In the genomic region with DNA sequence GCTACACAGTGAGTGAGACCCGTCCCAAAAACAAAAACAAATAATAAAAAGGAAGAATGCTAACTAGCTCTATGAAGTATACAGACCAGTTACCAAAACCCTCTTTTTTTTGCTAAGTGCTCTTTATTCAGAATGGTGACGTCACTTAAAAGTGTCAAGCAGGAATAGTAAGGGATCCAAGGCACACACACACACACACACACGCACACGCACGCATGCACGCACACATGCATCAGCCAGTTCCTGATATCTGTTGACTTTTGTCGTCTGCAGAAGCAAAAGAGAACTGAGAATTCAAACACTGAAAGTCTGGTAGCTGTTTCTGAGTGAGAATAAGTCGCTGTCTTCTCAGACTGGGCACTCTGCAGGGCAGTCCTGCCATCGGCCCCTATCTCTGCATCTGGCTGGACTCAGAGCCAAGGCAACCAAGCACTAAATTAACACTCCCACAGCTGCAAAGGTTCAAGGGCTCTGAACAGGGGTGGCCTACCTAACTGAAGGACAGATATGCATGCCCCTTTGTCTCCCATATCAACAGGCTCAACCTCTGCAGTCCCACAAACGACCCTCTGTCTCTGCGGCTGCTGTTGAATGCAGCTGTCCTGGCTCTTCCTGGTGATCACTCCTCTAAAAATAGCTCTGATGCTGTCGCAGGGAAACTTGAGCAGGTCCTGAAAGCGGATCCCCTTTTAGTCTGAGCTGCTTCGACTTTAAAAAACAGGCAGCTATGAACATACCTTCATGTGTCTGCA, we compare ENCODE assay signal across 8 mouse cellular contexts.
DNase-seq lines count a peak whose midpoint lies in the region; ATAC-seq lines count a peak whose summit lies in the region.

No protein-coding gene starts in this region.

- 36% methylated on average over 14 of the region's 14 CpGs for WGBS in heart, embryonic 11.5 days (ENCODE audit: insufficient replicate concordance)
- 53% methylated on average over 14 of the region's 14 CpGs for WGBS in midbrain, embryonic 13.5 days

- no peak for ATAC-seq in heart, embryonic 11.5 days (replicated peaks; ENCODE audit: insufficient number of reproducible peaks, low FRiP score, low TSS enrichment)
- no peak for ATAC-seq in midbrain, embryonic 13.5 days

- DNase-seq in layer of hippocampus, adult 9-11 months: peak; percentile 32
- DNase-seq in layer of hippocampus, adult 9-10 months (ENCODE audit: low spot score): no peak
- peak; percentile 37 for DNase-seq in embryo, embryonic 11.5 days (ENCODE audit: low read depth, low spot score)
- no peak for DNase-seq in frontal cortex, adult 2 months (ENCODE audit: extremely low spot score in 1 of 2, low spot score in 1 of 2)
- DNase-seq in right cerebral cortex, postnatal 14 days: no peak
- DNase-seq in left cerebral cortex, adult 18-20 months (ENCODE audit: low spot score in 2 of 2): no peak

- H3K4me3 ChIP-seq in heart, embryonic 11.5 days (ENCODE audit: low read depth, low read length): no peak overlapping the region
- no peak overlapping the region for H3K4me3 ChIP-seq in midbrain, embryonic 13.5 days (replicated peaks)

- peaks cover 36% of the 10 kb centered on the region for H3K4me1 ChIP-seq in heart, embryonic 11.5 days (ENCODE audit: control insufficient read depth, insufficient read depth, low read length)
- H3K4me1 ChIP-seq in midbrain, embryonic 13.5 days (replicated peaks): peaks cover 84% of the 10 kb centered on the region

- no peaks in the 10 kb centered on the region for H3K27me3 ChIP-seq in heart, embryonic 11.5 days (ENCODE audit: control insufficient read depth, insufficient read depth, low read length)
- no peaks in the 10 kb centered on the region for H3K27me3 ChIP-seq in midbrain, embryonic 13.5 days

- H3K27ac ChIP-seq in heart, embryonic 11.5 days (ENCODE audit: low read depth, low read length): peak overlapping the region; percentile 93
- H3K27ac ChIP-seq in midbrain, embryonic 13.5 days: peak overlapping the region; percentile 57

- peak overlapping the region; percentile 56 for H3K4me2 ChIP-seq in heart, embryonic 11.5 days
- no peak overlapping the region for H3K4me2 ChIP-seq in midbrain, embryonic 13.5 days (replicated peaks)

- no peaks in the 10 kb centered on the region for H3K9me3 ChIP-seq in heart, embryonic 11.5 days (replicated peaks; ENCODE audit: control insufficient read depth, low read length)
- no peaks in the 10 kb centered on the region for H3K9me3 ChIP-seq in midbrain, embryonic 13.5 days

- peak overlapping the region; percentile 56 for H3K9ac ChIP-seq in heart, embryonic 11.5 days (ENCODE audit: low read depth, low read length)
- no peak overlapping the region for H3K9ac ChIP-seq in midbrain, embryonic 13.5 days (replicated peaks)

- no peaks in the 10 kb centered on the region for H3K36me3 ChIP-seq in heart, embryonic 11.5 days (ENCODE audit: control insufficient read depth, insufficient read depth, low read length)
- H3K36me3 ChIP-seq in midbrain, embryonic 13.5 days: no peaks in the 10 kb centered on the region; the same call in 1 of the 2 replicates

Comparison
In these comparisons a context has a peak if more than half of its experiments do, and no peak if none do; other contexts are left out.
1. DNase-seq: peak in layer of hippocampus, adult 9-11 months (single experiment) and embryo, embryonic 11.5 days (single experiment); none in layer of hippocampus, adult 9-10 months (single experiment), frontal cortex, adult 2 months (0 of 2), right cerebral cortex, postnatal 14 days (single experiment) and left cerebral cortex, adult 18-20 months (0 of 2).